Mouse (Mus musculus) intestine, embryonic 14.5 days (tissue): ENCODE measurements around the gene Serp1. TPM values are rescaled to one million over a fixed set of nuclear protein-coding genes. Genes with fewer than 3 reads are reported as not detected.
"Not testable (repeated sequence)": the region's sequence is repeated elsewhere in the genome, so short reads cannot be mapped to it uniquely, and the experiment has no call there.

ENCODE experiments used
- ATAC-seq: fragments of 200-750 bp; cut with Nextera tagmentation; replicated peaks from 2 replicates; pipeline ENCODE4 v1.8.0; 2017; ENCODE audit warnings: low read depth, moderate number of reproducible peaks, moderate TSS enrichment, moderate library complexity; ENCODE audit not compliant: low FRiP score, low TSS enrichment
- DNase-seq: peaks from one replicate; pipeline ENCODE4 v3.0.0-alpha.2; 2018; ENCODE audit warnings: low spot score
- H3K27ac ChIP-seq: fragments of 300-500 bp; sonication (generic); 2 replicates; pipeline ENCODE4 v1.5.1; 2014; ENCODE audit warnings: low read depth, mild to moderate bottlenecking, control low read depth
- H3K27me3 ChIP-seq: fragments of 300-500 bp; sonication (generic); replicated peaks from 2 replicates; pipeline ENCODE4 v1.6.1; 2014; ENCODE audit warnings: low read length, control low read depth; ENCODE audit not compliant: control insufficient read depth, insufficient read depth
- H3K36me3 ChIP-seq: fragments of 300-500 bp; sonication (generic); 2 replicates; pipeline ENCODE4 v1.6.1; 2014; ENCODE audit warnings: low read length, control low read depth; ENCODE audit not compliant: control insufficient read depth, insufficient read depth
- H3K4me1 ChIP-seq: fragments of 300-500 bp; sonication (generic); replicated peaks from 2 replicates; pipeline ENCODE4 v1.6.1; 2014; ENCODE audit warnings: low read length, control low read depth, mixed read lengths; ENCODE audit not compliant: control insufficient read depth, insufficient read depth
- H3K4me2 ChIP-seq: fragments of 300-500 bp; sonication (generic); 2 replicates; pipeline ENCODE4 v1.6.1; 2014; ENCODE audit warnings: low read length
- H3K4me3 ChIP-seq: fragments of 300-500 bp; sonication (generic); 2 replicates; pipeline ENCODE4 v1.5.1; 2014; ENCODE audit warnings: low read depth, low read length, control low read depth, mixed read lengths
- H3K9ac ChIP-seq: fragments of 300-500 bp; sonication (generic); 2 replicates; pipeline ENCODE4 v1.6.1; 2014; ENCODE audit warnings: mild to moderate bottlenecking, low read length
- H3K9me3 ChIP-seq: fragments of 300-500 bp; sonication (generic); 2 replicates; pipeline ENCODE4 v1.6.1; 2016; ENCODE audit warnings: low read length, control low read depth; ENCODE audit not compliant: control insufficient read depth
- WGBS: fragments of 180-500 bp; shearing (Covaris S2); extraction: QIAGEN DNeasy Blood & Tissue Kit; methylation state at CpG from one replicate; pipeline ENCODE4 v1.1.7; 2014; 5-methylcytosine and 5-hydroxymethylcytosine counted together
- polyA plus RNA-seq: library from polyadenylated mRNA; unstranded; fragments of >200 nt; fragmentation: Nextera tagmentation; extraction: Ambion mirVana; gene quantifications from 2 replicates; pipeline ENCODE4 v1.2.1, GENCODE M21; 2014

Serp1 gene
- polyA plus RNA-seq, 1 experiment from 2014 or later, result 141 TPM

DNA sequence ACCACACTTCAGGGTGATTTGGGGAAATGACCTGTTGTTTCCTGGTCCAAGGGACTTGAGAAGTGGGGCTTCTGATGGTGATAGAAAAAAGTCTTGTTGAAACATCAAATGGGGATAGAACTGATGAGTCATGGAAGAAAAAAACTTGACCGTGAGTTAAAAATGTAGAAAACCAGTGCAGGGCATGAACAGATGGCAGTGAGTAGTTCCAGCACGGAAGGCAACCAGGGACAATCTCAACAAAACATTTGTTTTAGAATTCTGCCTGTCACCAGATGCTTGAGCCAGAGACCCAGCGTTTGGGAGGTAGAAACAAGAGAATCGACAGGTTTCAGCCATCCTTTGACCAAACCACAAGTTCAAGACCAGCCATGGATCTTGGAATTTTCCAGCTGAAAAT, 32.1 kb downstream of the Serp1 start:
- H3K4me3 ChIP-seq, result no peak overlapping the region
- H3K9ac ChIP-seq, result no peak overlapping the region
- no peak for DNase-seq
- no peak for ATAC-seq
- WGBS, result 53% methylated on average over 4 of the region's 4 CpGs
- no peaks in the 10 kb centered on the region for H3K9me3 ChIP-seq
- no peak overlapping the region for H3K4me2 ChIP-seq
- H3K4me1 ChIP-seq, result no peaks in the 10 kb centered on the region
- H3K27ac ChIP-seq, result no peak overlapping the region
- H3K27me3 ChIP-seq, result no peaks in the 10 kb centered on the region
- H3K36me3 ChIP-seq, result no peaks in the 10 kb centered on the region

DNA sequence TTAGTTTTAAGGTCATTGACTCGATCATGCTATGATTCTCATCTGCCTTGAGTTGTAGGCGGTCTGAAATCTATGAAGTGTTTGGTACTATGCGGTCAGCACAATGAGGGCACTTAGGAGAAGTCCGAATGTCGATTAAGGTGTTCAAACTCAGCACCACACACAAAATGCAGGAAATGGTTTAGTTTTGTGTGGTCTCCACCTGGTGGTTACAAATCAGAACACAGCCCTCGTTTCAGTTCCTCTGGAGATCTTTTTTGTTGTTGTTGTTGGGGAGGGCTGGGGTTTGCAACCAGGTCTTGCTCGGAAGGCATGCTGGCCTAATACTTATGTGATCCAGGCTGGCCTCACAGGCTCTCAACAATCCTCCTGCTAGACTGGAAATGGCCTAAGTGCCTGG, 34.9 kb downstream of the Serp1 start:
- no peak overlapping the region for H3K27ac ChIP-seq
- WGBS, result 72% methylated on average over 7 of the region's 7 CpGs
- H3K4me3 ChIP-seq, result no peak overlapping the region
- H3K27me3 ChIP-seq, result no peaks in the 10 kb centered on the region
- no peak for ATAC-seq
- H3K4me2 ChIP-seq, result no peak overlapping the region
- no peak overlapping the region for H3K9ac ChIP-seq
- H3K36me3 ChIP-seq, result no peaks in the 10 kb centered on the region
- H3K9me3 ChIP-seq, result no peaks in the 10 kb centered on the region
- no peaks in the 10 kb centered on the region for H3K4me1 ChIP-seq
- no peak for DNase-seq

DNA sequence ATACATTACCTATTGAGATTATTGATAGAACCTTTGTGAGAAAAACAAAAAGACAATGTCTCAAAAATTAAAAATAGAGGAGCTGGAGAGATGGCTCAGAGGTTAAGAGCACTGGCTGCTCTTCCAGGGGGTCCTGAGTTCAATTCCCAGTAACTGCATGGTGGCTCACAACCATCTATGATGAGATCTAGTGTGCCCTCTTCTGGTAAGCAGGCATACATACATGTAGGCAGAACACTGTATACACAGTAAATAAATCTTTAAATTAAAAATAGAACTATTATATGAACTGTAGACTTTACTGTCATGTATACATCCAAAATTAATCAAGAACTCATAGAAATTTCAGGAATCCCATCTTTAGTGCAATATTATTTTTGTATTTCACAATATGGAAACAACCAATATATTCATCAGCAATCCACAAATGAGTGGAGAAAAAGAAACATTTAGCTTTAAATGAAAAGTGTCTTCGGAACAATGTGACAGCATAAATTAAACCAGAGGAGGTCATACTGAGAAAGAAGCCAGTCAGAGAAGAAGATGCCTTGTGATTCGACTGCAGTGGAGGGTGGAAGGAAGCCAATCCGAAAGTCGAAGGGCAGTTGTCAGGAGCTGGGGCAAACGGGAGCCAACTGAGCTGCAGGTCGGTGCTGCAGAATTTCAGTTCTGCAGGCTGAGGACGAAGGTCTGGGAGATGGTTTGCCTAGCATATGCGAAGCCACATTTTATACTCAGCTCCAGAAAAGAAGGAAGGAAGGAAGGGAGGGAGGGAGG, 37.5 kb downstream of the Serp1 start:
- no peak for DNase-seq

DNA sequence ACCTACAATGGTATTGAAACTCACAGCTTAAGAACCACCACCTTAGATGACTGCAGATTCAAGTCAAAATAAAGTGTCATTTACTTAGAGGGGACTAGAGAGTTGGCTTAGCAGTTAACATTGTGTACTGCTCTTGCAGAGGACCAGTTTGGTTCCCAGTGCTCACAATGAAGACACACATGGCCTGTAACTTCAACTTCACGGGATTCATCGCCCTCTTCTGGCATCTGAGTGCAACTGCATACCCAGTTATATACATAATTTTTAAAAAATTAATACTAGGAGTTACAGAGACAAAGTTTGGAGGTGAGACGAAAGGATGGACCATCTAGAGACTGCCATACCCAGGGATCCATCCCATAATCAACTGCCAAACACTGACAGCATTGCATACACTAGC, 38.6 kb downstream of the Serp1 start:
- ATAC-seq (no peak), DNase-seq (no peak)
- H3K4me2 ChIP-seq, result no peak overlapping the region
- H3K4me3 ChIP-seq, result no peak overlapping the region
- H3K9me3 ChIP-seq, result no peaks in the 10 kb centered on the region
- WGBS, result 61% methylated on average over 3 of the region's 3 CpGs
- no peaks in the 10 kb centered on the region for H3K36me3 ChIP-seq
- H3K27ac ChIP-seq, result no peak overlapping the region
- H3K27me3 ChIP-seq, result no peaks in the 10 kb centered on the region
- H3K9ac ChIP-seq, result no peak overlapping the region
- no peaks in the 10 kb centered on the region for H3K4me1 ChIP-seq

More for the DNA sequence above, 37.5 kb downstream of the Serp1 start:
- Histone ChIP-seq H3K27ac (no peak overlapping the region), H3K27me3 (no peaks in the 10 kb centered on the region), H3K36me3 (no peaks in the 10 kb centered on the region), H3K4me2 (no peak overlapping the region), H3K9ac (no peak overlapping the region), H3K4me1 (no peaks in the 10 kb centered on the region), H3K9me3 (no peaks in the 10 kb centered on the region), H3K4me3 (no peak overlapping the region)
- ATAC-seq, result no peak
- WGBS, result 82% methylated on average over 8 of the region's 8 CpGs

DNA sequence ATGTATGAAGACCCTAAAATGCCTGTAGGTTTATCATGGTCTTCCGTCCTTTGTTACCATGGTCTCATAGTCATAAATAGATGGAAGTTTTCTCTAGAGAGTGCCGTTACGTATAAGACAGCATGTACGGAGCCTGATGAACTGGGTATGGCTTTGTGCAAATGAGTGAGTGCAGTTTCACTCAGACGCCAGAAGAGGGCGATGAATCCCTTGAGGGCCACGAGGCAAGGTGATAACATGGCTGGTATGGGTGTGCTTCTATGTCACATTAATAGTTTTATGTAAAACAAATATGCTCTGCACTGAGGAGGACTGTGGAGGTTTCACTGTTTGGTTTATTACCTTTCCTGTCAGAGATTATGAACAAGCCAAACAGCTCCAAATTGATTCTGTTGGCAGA, 39.8 kb downstream of the Serp1 start:
- no peak overlapping the region for H3K4me2 ChIP-seq
- H3K4me3 ChIP-seq, result no peak overlapping the region
- ATAC-seq (no peak), DNase-seq (no peak)
- no peak overlapping the region for H3K9ac ChIP-seq
- H3K27ac ChIP-seq, result no peak overlapping the region
- WGBS, result 63% methylated on average over 7 of the region's 7 CpGs
- no peaks in the 10 kb centered on the region for H3K9me3 ChIP-seq
- no peaks in the 10 kb centered on the region for H3K36me3 ChIP-seq
- H3K4me1 ChIP-seq, result no peaks in the 10 kb centered on the region
- H3K27me3 ChIP-seq, result no peaks in the 10 kb centered on the region

DNA sequence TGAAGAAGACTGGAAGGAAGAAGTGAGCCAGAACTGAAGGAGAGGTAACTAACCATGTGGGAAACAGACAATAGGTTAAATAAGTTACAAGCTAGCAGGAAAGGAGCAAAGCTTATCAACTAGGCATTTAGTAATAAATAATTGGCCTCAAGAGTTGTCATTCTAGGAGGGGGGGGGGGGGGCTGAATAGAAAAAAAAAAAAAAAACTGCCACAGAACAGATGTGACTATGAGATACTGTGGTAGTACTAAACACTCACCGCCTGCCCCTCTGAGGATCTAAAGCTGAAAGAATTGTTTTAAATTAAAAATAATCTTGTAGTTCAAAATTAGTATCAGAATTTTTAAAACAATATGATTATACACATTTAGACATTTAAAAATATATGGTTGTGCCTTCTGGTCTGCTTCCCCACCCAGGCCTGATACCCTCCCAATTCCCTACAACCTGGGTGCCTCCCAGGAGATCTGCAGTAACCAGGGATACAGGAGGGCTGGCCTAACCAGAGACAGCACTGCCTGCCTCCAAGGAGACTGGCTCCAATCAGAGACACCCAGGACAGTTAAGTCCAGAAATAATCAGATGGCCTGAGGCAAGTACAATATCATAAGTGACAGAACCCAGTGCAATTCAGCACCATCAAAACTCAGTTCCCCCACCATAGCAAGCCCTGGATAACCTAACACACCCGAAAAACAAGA, 46.8 kb downstream of the Serp1 start:
- no peaks in the 10 kb centered on the region for H3K9me3 ChIP-seq
- H3K4me1 ChIP-seq, result no peaks in the 10 kb centered on the region
- WGBS, result 80% methylated on average over 2 of the region's 2 CpGs
- no peaks in the 10 kb centered on the region for H3K36me3 ChIP-seq
- H3K4me3 ChIP-seq, result no peak overlapping the region
- no peaks in the 10 kb centered on the region for H3K27me3 ChIP-seq
- H3K4me2 ChIP-seq, result no peak overlapping the region
- no peak overlapping the region for H3K27ac ChIP-seq
- no peak for DNase-seq
- ATAC-seq, result no peak
- H3K9ac ChIP-seq, result no peak overlapping the region

DNA sequence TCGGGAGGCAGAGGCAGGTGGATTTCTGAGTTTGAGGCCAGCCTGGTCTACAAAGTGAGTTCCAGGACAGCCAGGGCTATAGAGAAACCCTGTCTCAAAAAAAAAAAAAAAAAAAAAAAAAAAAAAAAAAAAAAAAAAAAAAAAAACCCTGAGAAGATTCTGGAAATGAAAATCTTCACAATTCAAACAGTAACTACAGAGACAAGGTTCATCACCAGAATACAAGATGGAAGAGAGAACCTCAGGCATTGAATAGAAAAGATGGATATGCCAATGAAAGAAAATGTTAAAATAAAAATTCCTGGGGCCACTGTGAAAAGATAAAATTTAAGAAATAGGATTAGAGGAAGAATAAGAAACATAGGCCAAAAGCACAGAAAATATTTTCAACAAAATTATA, 50.4 kb downstream of the Serp1 start:
- not testable (repeated sequence) for H3K9me3 ChIP-seq, H3K27ac ChIP-seq, DNase-seq

More for the DNA sequence above, 50.4 kb downstream of the Serp1 start:
- H3K4me3 ChIP-seq, H3K9ac ChIP-seq, H3K4me2 ChIP-seq, ATAC-seq, H3K4me1 ChIP-seq, H3K27me3 ChIP-seq, H3K36me3 ChIP-seq: not testable (repeated sequence)
- 91% methylated on average over 1 of the region's 1 CpGs for WGBS
